Mouse (Mus musculus): ENCODE results near the gene Spg21. TPM values are rescaled to one million over a fixed set of nuclear protein-coding genes. Genes with fewer than 3 reads are reported as not detected.
A peak's percentile ranks its signal among the peaks of the same experiment; 100 is the strongest.

Gene Spg21
- polyA plus RNA-seq, 1 experiment from 2014 or later = 61.3 TPM

- no peak overlapping the region for H3K4me3 ChIP-seq
- H3K27me3 ChIP-seq (replicated peaks) = peaks cover 6% of the 10 kb centered on the region
- H3K4me2 ChIP-seq = no peak overlapping the region
- WGBS = 49% methylated on average over 3 of the region's 3 CpGs
- no peak for ATAC-seq (ENCODE audit: insufficient number of reproducible peaks, low FRiP score)
- H3K4me1 ChIP-seq (replicated peaks) = peaks cover 3% of the 10 kb centered on the region; the same call in 1 of the 2 replicates
- H3K9ac ChIP-seq = no peak overlapping the region
- H3K36me3 ChIP-seq = no peaks in the 10 kb centered on the region
- no peaks in the 10 kb centered on the region for H3K9me3 ChIP-seq (replicated peaks)
- no peak overlapping the region for H3K27ac ChIP-seq (ENCODE audit: poor library complexity, severe bottlenecking)
These were observed 54.1 kb downstream of the Spg21 start for GRCm38 (mm10) chr9:65514851-65515261.

- H3K4me3 ChIP-seq = peak within 1 kb of the TSS; percentile 39
- H3K27ac ChIP-seq (ENCODE audit: poor library complexity, severe bottlenecking) = no peak within 1 kb of the TSS
- ATAC-seq (ENCODE audit: insufficient number of reproducible peaks, low FRiP score) = peak; percentile 37; the same call in 1 of the 2 replicates
- peaks cover 7% of the 10 kb centered on the region for H3K27me3 ChIP-seq (replicated peaks)
- peak within 1 kb of the TSS; percentile 43; the same call in 1 of the 2 replicates for H3K9ac ChIP-seq
- H3K36me3 ChIP-seq = no peaks in the 10 kb centered on the region
- peaks cover 16% of the 10 kb centered on the region for H3K4me1 ChIP-seq (replicated peaks)
- H3K9me3 ChIP-seq (replicated peaks) = no peaks in the 10 kb centered on the region
- 12% methylated on average over 25 of the region's 25 CpGs for WGBS
- peak within 1 kb of the TSS; percentile 71 for H3K4me2 ChIP-seq
These were observed 59.2 kb downstream of the Spg21 start, which contains the start of gene Ankdd1a for GRCm38 (mm10) chr9:65519807-65520504. TSS of gene Ankdd1a (minus strand) at chr9:65520193.

- no peaks in the 10 kb centered on the region for H3K9me3 ChIP-seq (replicated peaks)
- no peak overlapping the region for H3K9ac ChIP-seq
- WGBS = 27% methylated on average over 11 of the region's 11 CpGs
- no peak overlapping the region for H3K27ac ChIP-seq (ENCODE audit: poor library complexity, severe bottlenecking)
- H3K4me3 ChIP-seq = peak overlapping the region; percentile 39
- H3K27me3 ChIP-seq (replicated peaks) = peaks cover 7% of the 10 kb centered on the region
- peak overlapping the region; percentile 71 for H3K4me2 ChIP-seq
- ATAC-seq (ENCODE audit: insufficient number of reproducible peaks, low FRiP score) = no peak
- H3K36me3 ChIP-seq = no peaks in the 10 kb centered on the region
- H3K4me1 ChIP-seq (replicated peaks) = peaks cover 16% of the 10 kb centered on the region
These were observed 59.7 kb downstream of the Spg21 start for GRCm38 (mm10) chr9:65520505-65520876.

- 22% methylated on average over 14 of the region's 14 CpGs for WGBS
- no peak overlapping the region for H3K27ac ChIP-seq (ENCODE audit: poor library complexity, severe bottlenecking)
- H3K36me3 ChIP-seq = no peaks in the 10 kb centered on the region
- H3K27me3 ChIP-seq (replicated peaks) = peaks cover 7% of the 10 kb centered on the region
- H3K9me3 ChIP-seq (replicated peaks) = no peaks in the 10 kb centered on the region
- no peak overlapping the region for H3K9ac ChIP-seq
- no peak for ATAC-seq (ENCODE audit: insufficient number of reproducible peaks, low FRiP score)
- H3K4me1 ChIP-seq (replicated peaks) = peaks cover 27% of the 10 kb centered on the region
- H3K4me3 ChIP-seq = no peak overlapping the region
- peak overlapping the region; percentile 45 for H3K4me2 ChIP-seq
These were observed 63.0 kb downstream of the Spg21 start for GRCm38 (mm10) chr9:65523611-65524364.

- no peak overlapping the region for H3K4me3 ChIP-seq
- 80% methylated on average over 10 of the region's 10 CpGs for WGBS
These were observed 64.9 kb downstream of the Spg21 start for GRCm38 (mm10) chr9:65525445-65526195.

GRCm38 (mm10) chr9:65528417-65529038 is 67.8 kb downstream of the Spg21 start:
- peak; percentile 34; the same call in 1 of the 2 replicates for ATAC-seq (ENCODE audit: insufficient number of reproducible peaks, low FRiP score)
- Histone ChIP-seq H3K27ac (ENCODE audit: poor library complexity, severe bottlenecking) (no peak overlapping the region), H3K4me1 (replicated peaks) (peaks cover 18% of the 10 kb centered on the region), H3K36me3 (no peaks in the 10 kb centered on the region), H3K4me2 (no peak overlapping the region), H3K4me3 (no peak overlapping the region), H3K9ac (no peak overlapping the region), H3K9me3 (replicated peaks) (no peaks in the 10 kb centered on the region), H3K27me3 (replicated peaks) (no peaks in the 10 kb centered on the region)
- 37% methylated on average over 6 of the region's 6 CpGs for WGBS

More at GRCm38 (mm10) chr9:65525445-65526195, 64.9 kb downstream of the Spg21 start:
- H3K4me1 ChIP-seq (replicated peaks) = peaks cover 20% of the 10 kb centered on the region
- H3K27me3 ChIP-seq (replicated peaks) = peaks cover 4% of the 10 kb centered on the region
- H3K27ac ChIP-seq (ENCODE audit: poor library complexity, severe bottlenecking) = no peak overlapping the region
- H3K9me3 ChIP-seq (replicated peaks) = no peaks in the 10 kb centered on the region
- ATAC-seq (ENCODE audit: insufficient number of reproducible peaks, low FRiP score) = no peak
- H3K36me3 ChIP-seq = no peaks in the 10 kb centered on the region
- H3K4me2 ChIP-seq = no peak overlapping the region
- no peak overlapping the region for H3K9ac ChIP-seq

- H3K4me2 ChIP-seq = no peak overlapping the region
- no peak overlapping the region for H3K9ac ChIP-seq
- 53% methylated on average over 8 of the region's 8 CpGs for WGBS
- no peak for ATAC-seq (ENCODE audit: insufficient number of reproducible peaks, low FRiP score)
- no peaks in the 10 kb centered on the region for H3K36me3 ChIP-seq
- H3K4me3 ChIP-seq = no peak overlapping the region
- H3K4me1 ChIP-seq (replicated peaks) = peaks cover 13% of the 10 kb centered on the region
- no peaks in the 10 kb centered on the region; the same call in 1 of the 2 replicates for H3K9me3 ChIP-seq (replicated peaks)
- H3K27ac ChIP-seq (ENCODE audit: poor library complexity, severe bottlenecking) = no peak overlapping the region
- H3K27me3 ChIP-seq (replicated peaks) = no peaks in the 10 kb centered on the region
These were observed 68.9 kb downstream of the Spg21 start for GRCm38 (mm10) chr9:65529659-65530058.

GRCm38 (mm10) chr9:65531283-65531682 is 70.5 kb downstream of the Spg21 start:
- ATAC-seq (ENCODE audit: insufficient number of reproducible peaks, low FRiP score) = no peak
- Histone ChIP-seq H3K4me1 (replicated peaks) (peaks cover 13% of the 10 kb centered on the region), H3K9ac (no peak overlapping the region), H3K9me3 (replicated peaks) (no peaks in the 10 kb centered on the region; the same call in 1 of the 2 replicates), H3K27me3 (replicated peaks) (no peaks in the 10 kb centered on the region), H3K4me3 (no peak overlapping the region), H3K36me3 (no peaks in the 10 kb centered on the region), H3K4me2 (no peak overlapping the region), H3K27ac (ENCODE audit: poor library complexity, severe bottlenecking) (no peak overlapping the region)
- 84% methylated on average over 5 of the region's 5 CpGs for WGBS

- 79% methylated on average over 8 of the region's 8 CpGs for WGBS
- Histone ChIP-seq H3K4me3 (no peak overlapping the region), H3K36me3 (no peaks in the 10 kb centered on the region), H3K27ac (ENCODE audit: poor library complexity, severe bottlenecking) (no peak overlapping the region), H3K4me2 (no peak overlapping the region), H3K9me3 (replicated peaks) (no peaks in the 10 kb centered on the region; the same call in 1 of the 2 replicates), H3K4me1 (replicated peaks) (peaks cover 11% of the 10 kb centered on the region), H3K9ac (no peak overlapping the region), H3K27me3 (replicated peaks) (no peaks in the 10 kb centered on the region)
- no peak for ATAC-seq (ENCODE audit: insufficient number of reproducible peaks, low FRiP score)
These were observed 72.2 kb downstream of the Spg21 start for GRCm38 (mm10) chr9:65532986-65533385.

GRCm38 (mm10) chr9:65534111-65534510 is 73.4 kb downstream of the Spg21 start:
- 79% methylated on average over 3 of the region's 3 CpGs for WGBS
- Histone ChIP-seq H3K27me3 (replicated peaks) (no peaks in the 10 kb centered on the region), H3K9me3 (replicated peaks) (no peaks in the 10 kb centered on the region; the same call in 1 of the 2 replicates), H3K27ac (ENCODE audit: poor library complexity, severe bottlenecking) (no peak overlapping the region), H3K4me2 (no peak overlapping the region), H3K9ac (no peak overlapping the region), H3K36me3 (no peaks in the 10 kb centered on the region), H3K4me1 (replicated peaks) (no peaks in the 10 kb centered on the region), H3K4me3 (no peak overlapping the region)
- no peak for ATAC-seq (ENCODE audit: insufficient number of reproducible peaks, low FRiP score)

Data from heart, embryonic 12.5 days (tissue).